Mouse (Mus musculus): ENCODE measurements around the gene Gm45062. TPM values are rescaled to one million over a fixed set of nuclear protein-coding genes. Genes with fewer than 3 reads are reported as not detected.

Gene Gm45062
- total RNA-seq, 2 experiments from 2014 or later, result 5.8 to 6.8 TPM

Other genes with a start within 250 kb of the Gm45062 start
- gene Col28a1, start 66.8 kb upstream of the Gm45062 start, total RNA-seq (2015), result not detected in 2 replicates
- gene Col28a1, start 66.8 kb upstream of the Gm45062 start, total RNA-seq (2017), result not detected in 2 replicates
- 23.5 and 28.7 TPM in 2 replicates for gene Mios, start 50.2 kb upstream of the Gm45062 start, total RNA-seq (2015)
- gene Mios, start 50.2 kb upstream of the Gm45062 start, total RNA-seq (2017), result 24.3 and 33.6 TPM in 2 replicates
- 153 and 160 TPM in 2 replicates for gene Rpa3, start 277 bp upstream of the Gm45062 start, total RNA-seq (2015)
- 127 and 132 TPM in 2 replicates for gene Rpa3, start 277 bp upstream of the Gm45062 start, total RNA-seq (2017)
- 13.4 and 23.6 TPM in 2 replicates for gene Umad1, start 162 bp upstream of the Gm45062 start, total RNA-seq (2015)
- gene Umad1, start 162 bp upstream of the Gm45062 start, total RNA-seq (2017), result 8.0 and 11.1 TPM in 2 replicates

All from megakaryocyte progenitor cell, adult 5-6 weeks (primary cell).